Mouse (Mus musculus) activated CD4-positive, CD25-positive, alpha-beta regulatory T cell, adult 4 months (primary cell): Measurements from ENCODE around the gene Hist1h2bc. TPM values are rescaled to one million over a fixed set of nuclear protein-coding genes. Genes with fewer than 3 reads are reported as not detected.

Experiments
- ATAC-seq: one replicate; pipeline ENCODE4 v1.8.0; 2017
- polyA plus RNA-seq, 2 experiments: library from polyadenylated mRNA; unstranded; fragments of 100-300 nt; shearing (Covaris generic); gene quantifications; one replicate each; pipeline ENCODE4 v1.2.1; 2017

Hist1h2bc gene
- polyA plus RNA-seq = 1 to 10 TPM in 1 of 2 experiments, under 1 TPM in 1; 0.85 to 5.4 TPM

- peak; percentile 97 for ATAC-seq
Measured at GRCm38 (mm10) chr13:23683755-23684281, at the start of gene Hist1h2bc, which contains the start of gene Hist1h2ac. Gene Hist1h2bc, plus strand, starts transcription at chr13:23684199. Gene Hist1h2ac, minus strand, starts transcription at chr13:23683948.

GRCm38 (mm10) chr13:23659636-23660366 lies 24.2 kb upstream of the Hist1h2bc start:
- no peak for ATAC-seq

- no peak for ATAC-seq
Measured at GRCm38 (mm10) chr13:23662536-23662935, 21.5 kb upstream of the Hist1h2bc start.

DNA sequence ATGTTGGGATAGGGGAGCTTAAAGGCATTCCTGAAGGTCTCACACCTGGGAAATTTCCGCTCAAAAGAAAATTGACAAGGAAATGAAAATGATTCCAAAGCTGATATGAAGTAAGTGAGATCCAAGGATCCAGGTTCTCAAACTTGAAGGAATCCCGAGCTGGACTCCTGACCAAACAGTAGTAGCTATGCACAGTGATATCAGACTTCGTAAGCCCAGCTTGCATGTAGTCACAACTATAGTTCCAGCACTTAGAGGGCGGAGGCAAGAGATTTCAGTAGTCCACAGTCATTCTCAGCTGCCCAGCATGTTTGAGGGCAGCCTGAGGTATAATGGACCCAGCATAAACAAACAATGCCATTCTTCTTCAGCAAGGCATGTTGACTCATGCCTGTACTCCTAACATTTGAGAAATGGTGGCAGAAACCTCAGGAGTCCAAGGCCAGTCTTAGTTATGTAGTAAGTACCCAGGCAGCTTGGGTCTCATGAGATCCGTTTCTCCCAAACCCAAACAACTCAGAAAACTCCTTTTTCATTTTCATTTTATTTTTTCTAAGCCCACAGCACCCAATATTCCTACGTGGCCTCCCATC lies 1.9 kb upstream of the Hist1h2bc start:
- ATAC-seq = no peak

DNA sequence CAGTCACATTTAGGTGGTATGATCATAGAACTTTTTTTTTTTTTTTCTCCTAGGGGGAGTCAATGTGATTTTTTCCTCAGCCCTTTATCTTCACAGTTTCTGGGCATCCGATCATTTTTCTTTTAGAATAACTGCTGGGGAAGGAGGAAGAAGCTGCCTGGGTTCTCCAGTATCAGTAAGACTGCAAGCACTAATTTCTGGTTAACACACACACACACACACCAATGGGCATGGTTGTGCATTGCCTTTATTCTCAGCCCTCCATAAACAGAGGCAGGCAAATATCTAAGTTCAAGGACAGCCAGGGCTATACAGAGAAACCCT lies 1.4 kb upstream of the Hist1h2bc start:
- no peak for ATAC-seq

- ATAC-seq = peak; percentile 1
Measured at GRCm38 (mm10) chr13:23682947-23683754, 848 bp upstream of the Hist1h2bc start.

DNA sequence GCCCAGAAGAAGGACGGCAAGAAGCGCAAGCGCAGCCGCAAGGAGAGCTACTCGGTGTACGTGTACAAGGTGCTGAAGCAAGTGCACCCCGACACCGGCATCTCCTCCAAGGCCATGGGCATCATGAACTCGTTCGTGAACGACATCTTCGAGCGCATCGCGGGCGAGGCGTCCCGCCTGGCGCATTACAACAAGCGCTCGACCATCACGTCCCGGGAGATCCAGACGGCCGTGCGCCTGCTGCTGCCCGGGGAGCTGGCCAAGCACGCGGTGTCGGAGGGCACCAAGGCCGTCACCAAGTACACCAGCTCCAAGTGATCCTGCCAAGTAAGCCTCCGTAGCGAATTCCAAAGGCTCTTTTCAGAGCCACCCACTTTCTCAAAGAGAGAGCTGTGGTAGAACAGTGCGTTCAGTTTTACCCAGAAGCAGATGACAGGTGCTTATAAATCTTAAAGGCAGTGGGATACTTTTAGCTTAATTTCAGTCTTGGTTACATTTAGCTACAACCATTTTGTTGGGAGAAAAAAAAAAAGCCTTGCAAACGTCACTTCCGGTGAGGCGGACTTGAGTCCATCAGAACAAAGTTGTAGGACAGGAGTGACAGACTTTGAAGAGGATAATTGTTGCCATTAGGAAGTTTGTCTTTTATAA lies 421 bp downstream of the Hist1h2bc start:
- peak; percentile 14 for ATAC-seq

DNA sequence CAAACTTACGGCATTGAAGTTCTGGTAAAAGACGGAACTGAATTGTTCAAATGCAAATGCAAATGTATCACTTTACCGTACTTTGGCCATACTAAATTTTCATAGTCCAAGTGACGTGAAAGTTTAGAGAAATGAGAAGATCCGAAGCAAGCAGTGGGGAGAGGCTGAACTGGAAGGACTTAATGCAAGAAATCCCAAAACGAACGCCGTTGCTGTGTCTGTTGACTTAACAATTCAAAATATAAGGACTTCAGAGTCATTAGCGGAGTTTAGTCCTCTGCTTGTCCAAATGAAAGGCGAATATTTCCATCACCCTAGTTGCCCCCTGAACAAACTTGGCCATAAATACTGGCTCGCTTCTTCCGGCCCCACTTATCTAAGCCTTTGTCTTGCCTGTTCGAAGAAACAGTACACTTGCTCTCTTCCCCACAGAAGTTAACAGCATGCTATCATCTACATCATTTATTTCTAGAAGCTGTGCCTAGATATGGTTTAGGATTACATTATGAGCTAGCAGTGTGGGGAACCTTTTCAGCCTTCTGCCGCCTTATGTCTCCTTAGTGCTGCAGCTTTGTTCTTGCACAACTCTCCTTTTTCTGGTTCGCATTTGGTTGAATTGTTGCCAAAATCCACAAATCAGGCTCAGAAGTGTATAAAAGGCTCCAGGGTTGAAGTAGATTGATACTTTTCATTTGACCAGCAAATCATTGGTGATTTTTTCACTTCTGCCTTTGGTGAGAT lies 1.3 kb downstream of the Hist1h2bc start:
- no peak for ATAC-seq

DNA sequence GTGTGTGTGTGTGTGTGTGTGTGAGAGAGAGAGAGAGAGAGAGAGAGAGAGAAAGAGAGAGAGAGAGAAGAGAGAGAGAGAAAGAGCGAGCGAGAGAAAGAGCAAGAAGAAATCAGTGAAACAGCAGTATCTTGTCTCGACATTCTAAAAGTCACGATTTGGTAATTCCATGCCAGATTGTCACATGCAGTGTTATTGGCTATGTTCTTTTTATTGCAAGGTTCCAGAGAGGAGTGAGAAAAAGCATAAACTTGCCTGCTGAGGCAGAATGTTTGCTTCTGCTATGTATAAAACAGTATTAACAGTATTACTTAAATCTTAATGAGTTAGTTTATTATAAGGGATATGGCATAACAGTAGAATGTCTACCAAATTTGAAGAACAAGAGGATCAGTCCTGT lies 2.0 kb downstream of the Hist1h2bc start:
- no peak for ATAC-seq

GRCm38 (mm10) chr13:23687181-23687580 lies 3.2 kb downstream of the Hist1h2bc start:
- ATAC-seq = no peak

DNA sequence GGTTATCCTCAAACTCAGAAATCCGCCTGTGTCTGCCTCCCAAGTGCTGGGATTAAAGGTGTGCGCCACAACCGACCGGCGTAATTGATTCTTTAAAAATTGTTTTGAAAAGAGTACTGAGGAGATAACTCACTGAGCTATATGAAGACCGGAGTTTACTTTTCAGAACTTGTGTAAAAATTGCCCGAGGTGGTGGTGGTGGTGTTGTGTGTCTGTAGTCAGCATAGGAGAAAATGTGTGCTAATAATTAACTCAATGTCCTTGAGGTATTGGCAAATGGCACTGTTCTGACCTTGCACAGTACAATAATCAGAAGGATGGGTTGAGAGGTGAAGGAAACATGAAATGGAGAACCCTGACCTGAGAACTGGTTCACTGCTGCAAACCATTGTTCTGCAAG lies 3.9 kb downstream of the Hist1h2bc start:
- no peak for ATAC-seq

GRCm38 (mm10) chr13:23688956-23689355 lies 5.0 kb downstream of the Hist1h2bc start:
- no peak for ATAC-seq

DNA sequence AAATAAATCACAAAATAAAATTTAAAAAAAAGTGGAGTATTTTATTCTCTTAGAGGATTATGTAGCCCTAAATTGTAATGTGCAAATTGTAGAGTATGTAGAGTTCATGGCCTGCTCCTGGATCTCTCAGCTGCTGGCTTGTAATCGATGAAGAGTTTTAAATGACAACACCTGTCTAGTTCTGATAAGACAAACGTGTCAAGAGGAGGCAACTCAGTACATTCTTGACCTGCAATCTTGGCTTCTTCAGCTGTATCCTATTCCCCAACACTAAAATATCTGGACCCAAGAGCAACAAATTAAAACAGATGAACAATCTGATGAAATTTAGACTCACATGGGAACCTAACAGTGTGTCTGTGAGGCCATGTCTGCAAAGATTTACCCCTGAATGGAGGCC lies 5.5 kb downstream of the Hist1h2bc start:
- no peak for ATAC-seq

GRCm38 (mm10) chr13:23693856-23694440 lies 9.9 kb downstream of the Hist1h2bc start:
- no peak for ATAC-seq

DNA sequence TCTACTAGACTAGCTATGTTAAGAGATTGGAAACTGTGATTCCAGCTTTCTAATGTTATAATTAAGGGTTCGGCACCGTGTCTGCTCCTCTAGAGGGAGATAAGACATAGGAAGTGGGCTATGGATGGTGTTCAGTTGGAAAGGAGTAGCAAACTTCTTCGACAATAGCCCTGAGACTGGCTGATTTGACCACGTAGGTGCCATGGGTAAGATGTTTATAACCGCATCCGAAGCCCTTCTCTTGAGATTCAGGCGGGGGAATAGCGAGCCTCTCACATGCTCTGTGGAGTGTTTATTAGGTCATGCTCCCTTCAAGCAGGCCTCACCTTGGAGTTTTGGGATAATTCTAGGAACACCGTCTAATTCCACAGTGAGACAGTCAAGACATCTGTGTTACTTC lies 11.0 kb downstream of the Hist1h2bc start:
- ATAC-seq = no peak

GRCm38 (mm10) chr13:23695514-23695913 lies 11.5 kb downstream of the Hist1h2bc start, which contains the start of gene Hist1h1t:
Gene Hist1h1t, plus strand, starts transcription at chr13:23695814.
- no peak for ATAC-seq

DNA sequence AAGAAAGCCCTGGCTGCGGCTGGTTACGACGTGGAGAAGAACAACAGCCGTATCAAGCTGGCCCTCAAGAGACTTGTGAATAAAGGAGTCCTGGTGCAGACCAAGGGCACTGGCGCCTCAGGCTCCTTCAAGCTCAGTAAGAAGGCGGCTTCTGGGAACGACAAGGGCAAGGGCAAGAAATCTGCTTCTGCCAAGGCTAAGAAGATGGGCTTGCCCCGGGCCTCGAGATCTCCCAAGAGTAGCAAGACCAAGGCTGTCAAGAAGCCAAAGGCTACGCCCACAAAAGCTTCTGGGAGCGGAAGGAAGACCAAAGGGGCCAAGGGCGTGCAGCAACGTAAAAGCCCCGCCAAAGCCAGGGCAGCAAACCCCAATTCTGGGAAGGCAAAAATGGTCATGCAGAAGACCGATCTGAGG lies 12.1 kb downstream of the Hist1h2bc start:
- no peak for ATAC-seq

GRCm38 (mm10) chr13:23697491-23698299 lies 13.7 kb downstream of the Hist1h2bc start:
- ATAC-seq = peak; percentile 24

- peak; percentile 83 for ATAC-seq
Measured at GRCm38 (mm10) chr13:23698300-23698693, 14.3 kb downstream of the Hist1h2bc start, which contains the start of gene Hist1h4c. Gene Hist1h4c, minus strand, starts transcription at chr13:23698454.

- no peak for ATAC-seq
Measured at GRCm38 (mm10) chr13:23698996-23699395, 15.0 kb downstream of the Hist1h2bc start.
